Mouse (Mus musculus): ENCODE measurements around the gene Mybpc3. TPM values are rescaled to one million over a fixed set of nuclear protein-coding genes. Genes with fewer than 3 reads are reported as not detected.

The Mybpc3 gene
- polyA plus RNA-seq, 1 experiment, result not detected

DNA sequence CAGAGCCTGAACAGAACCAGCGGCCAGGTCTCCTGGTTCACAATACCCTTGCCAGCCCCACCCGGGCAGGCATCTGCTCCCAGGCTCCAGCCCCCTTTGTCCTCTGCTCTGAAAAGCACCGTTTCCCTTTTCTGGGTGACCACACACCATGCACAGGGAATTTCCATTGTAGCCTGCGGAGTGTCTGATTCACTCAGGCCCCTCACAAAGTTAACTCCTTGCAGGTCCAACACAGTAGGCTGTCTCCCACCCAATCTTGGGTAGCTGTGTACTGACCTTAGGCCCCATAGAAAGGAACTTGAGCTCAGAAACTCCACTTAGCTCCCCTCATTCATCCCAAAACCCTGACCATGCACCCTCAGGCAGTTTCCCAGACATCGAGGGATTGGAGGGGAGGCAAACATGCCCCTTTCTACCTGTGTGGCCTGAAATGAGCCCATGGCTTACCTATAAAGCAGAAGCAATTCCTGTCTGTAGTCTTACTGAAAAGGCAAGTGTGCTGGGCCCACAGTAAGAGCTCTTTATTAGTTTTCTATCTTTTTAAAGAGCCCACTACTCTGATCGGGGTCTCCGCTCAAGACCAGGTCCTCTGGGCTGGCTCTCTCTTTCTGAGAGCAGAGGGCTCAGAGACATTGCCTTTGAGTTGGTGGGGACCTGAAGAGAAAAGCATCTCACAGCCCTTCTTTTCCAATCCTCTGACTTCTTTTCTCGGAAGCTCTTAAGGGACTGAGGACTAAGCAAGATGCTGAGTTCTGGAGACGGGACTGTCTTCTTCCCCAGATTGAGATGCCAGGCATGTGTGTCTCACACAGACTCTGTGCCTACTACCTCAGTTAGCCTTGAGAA lies 31.3 kb upstream of the Mybpc3 start:
- H3K4me3 ChIP-seq (ENCODE audit: low read depth, low read length), result no peak overlapping the region
- no peak overlapping the region for H3K27ac ChIP-seq (ENCODE audit: insufficient read depth, low read length)
- H3K27me3 ChIP-seq (ENCODE audit: control insufficient read depth, insufficient read depth, low read length, poor library complexity, severe bottlenecking), result no peaks in the 10 kb centered on the region
- H3K9me3 ChIP-seq (replicated peaks; ENCODE audit: control insufficient read depth, insufficient read depth, low read length, poor library complexity, severe bottlenecking), result no peaks in the 10 kb centered on the region
- no peaks in the 10 kb centered on the region for H3K36me3 ChIP-seq (ENCODE audit: control insufficient read depth, insufficient read depth, low read length, poor library complexity, severe bottlenecking)
- TF ChIP-seq CTCF (IDR thresholded peaks at IDR 0.05; ENCODE audit: low read depth, low read length) (no peak), POLR2A (IDR thresholded peaks at IDR 0.05; ENCODE audit: insufficient read depth, low read length) (no peak), EP300 (IDR thresholded peaks at IDR 0.05; ENCODE audit: insufficient read depth, low read depth, low read length) (no peak)
- H3K9ac ChIP-seq (ENCODE audit: low read depth, poor library complexity, severe bottlenecking), result no peak overlapping the region
- no peaks in the 10 kb centered on the region for H3K4me1 ChIP-seq (ENCODE audit: control insufficient read depth, insufficient read depth, low read length)

DNA sequence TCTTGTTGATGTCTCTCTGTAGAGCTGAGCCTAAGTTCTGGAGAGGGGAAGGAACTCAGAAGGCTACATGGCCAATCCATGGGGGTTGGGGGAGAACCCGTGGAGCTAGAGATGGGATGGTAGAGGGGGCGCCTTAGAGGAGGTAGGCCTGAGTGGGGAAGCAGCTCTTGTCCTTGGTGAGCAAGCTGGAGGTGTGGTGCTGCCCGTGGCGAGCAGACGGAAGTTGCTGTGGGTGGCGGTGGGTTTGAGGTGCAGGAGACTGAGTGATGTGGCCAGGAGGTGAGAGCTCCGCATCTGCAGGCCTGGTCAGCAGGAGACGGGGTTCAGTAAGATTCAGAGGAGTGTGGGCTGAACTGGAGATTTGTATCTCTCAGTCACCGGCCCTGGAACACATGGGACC lies 30.5 kb upstream of the Mybpc3 start:
- H3K27me3 ChIP-seq (ENCODE audit: control insufficient read depth, insufficient read depth, low read length, poor library complexity, severe bottlenecking), result no peaks in the 10 kb centered on the region
- no peak overlapping the region for H3K27ac ChIP-seq (ENCODE audit: insufficient read depth, low read length)
- H3K9ac ChIP-seq (ENCODE audit: low read depth, poor library complexity, severe bottlenecking), result no peak overlapping the region
- no peaks in the 10 kb centered on the region for H3K9me3 ChIP-seq (replicated peaks; ENCODE audit: control insufficient read depth, insufficient read depth, low read length, poor library complexity, severe bottlenecking)
- H3K36me3 ChIP-seq (ENCODE audit: control insufficient read depth, insufficient read depth, low read length, poor library complexity, severe bottlenecking), result no peaks in the 10 kb centered on the region
- no peak overlapping the region for H3K4me3 ChIP-seq (ENCODE audit: low read depth, low read length)
- TF ChIP-seq EP300 (IDR thresholded peaks at IDR 0.05; ENCODE audit: insufficient read depth, low read depth, low read length) (no peak), CTCF (IDR thresholded peaks at IDR 0.05; ENCODE audit: low read depth, low read length) (no peak), POLR2A (IDR thresholded peaks at IDR 0.05; ENCODE audit: insufficient read depth, low read length) (no peak)
- H3K4me1 ChIP-seq (ENCODE audit: control insufficient read depth, insufficient read depth, low read length), result no peaks in the 10 kb centered on the region

DNA sequence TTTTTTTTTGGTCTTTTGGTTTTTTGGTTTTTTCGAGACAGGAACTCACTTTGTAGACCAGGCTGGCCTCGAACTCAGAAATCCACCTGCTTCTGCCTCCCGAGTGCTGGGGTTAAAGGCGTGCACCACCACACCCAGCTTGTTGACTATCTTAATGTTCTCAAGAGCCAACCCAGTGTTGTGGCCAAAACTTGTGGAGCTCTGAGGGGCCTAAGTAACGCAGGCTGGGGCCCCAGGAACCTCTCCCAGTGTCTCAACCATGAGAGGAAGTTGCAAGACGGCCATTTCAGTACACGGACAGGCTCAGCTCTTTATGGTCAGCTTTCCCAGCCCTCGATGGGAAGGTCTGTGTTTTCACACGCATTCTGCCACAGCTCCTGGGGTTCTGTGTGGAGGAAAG lies 29.0 kb upstream of the Mybpc3 start:
- H3K4me1 ChIP-seq (ENCODE audit: control insufficient read depth, insufficient read depth, low read length), result no peaks in the 10 kb centered on the region
- H3K36me3 ChIP-seq (ENCODE audit: control insufficient read depth, insufficient read depth, low read length, poor library complexity, severe bottlenecking), result no peaks in the 10 kb centered on the region
- no peaks in the 10 kb centered on the region for H3K27me3 ChIP-seq (ENCODE audit: control insufficient read depth, insufficient read depth, low read length, poor library complexity, severe bottlenecking)
- no peaks in the 10 kb centered on the region for H3K9me3 ChIP-seq (replicated peaks; ENCODE audit: control insufficient read depth, insufficient read depth, low read length, poor library complexity, severe bottlenecking)
- no peak overlapping the region for H3K4me3 ChIP-seq (ENCODE audit: low read depth, low read length)
- TF ChIP-seq POLR2A (IDR thresholded peaks at IDR 0.05; ENCODE audit: insufficient read depth, low read length), result no peak
- no peak for TF ChIP-seq EP300 (IDR thresholded peaks at IDR 0.05; ENCODE audit: insufficient read depth, low read depth, low read length)
- no peak for TF ChIP-seq CTCF (IDR thresholded peaks at IDR 0.05; ENCODE audit: low read depth, low read length)
- no peak overlapping the region for H3K27ac ChIP-seq (ENCODE audit: insufficient read depth, low read length)
- no peak overlapping the region for H3K9ac ChIP-seq (ENCODE audit: low read depth, poor library complexity, severe bottlenecking)

DNA sequence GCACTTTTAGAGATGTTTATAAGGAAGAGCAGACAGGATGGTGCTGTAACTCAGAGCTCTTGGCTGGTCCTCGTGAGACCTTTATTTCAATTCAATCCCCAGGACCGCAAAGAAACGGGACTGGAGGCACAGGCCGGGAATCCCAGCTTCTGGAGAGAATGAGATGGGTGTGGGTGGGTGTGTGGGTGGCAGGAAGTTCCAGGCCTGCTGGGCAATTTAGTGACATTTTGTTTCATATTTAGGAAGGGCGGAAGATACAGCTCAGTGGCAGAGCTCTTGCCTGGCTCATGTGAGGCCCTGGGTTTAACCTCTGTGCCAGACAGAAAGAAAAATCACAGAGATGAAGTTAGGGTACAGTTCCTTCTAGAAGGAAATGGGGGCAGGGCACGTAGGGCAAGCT lies 27.7 kb upstream of the Mybpc3 start:
- Histone ChIP-seq H3K27ac (ENCODE audit: insufficient read depth, low read length) (no peak overlapping the region), H3K4me1 (ENCODE audit: control insufficient read depth, insufficient read depth, low read length) (no peaks in the 10 kb centered on the region), H3K9me3 (replicated peaks; ENCODE audit: control insufficient read depth, insufficient read depth, low read length, poor library complexity, severe bottlenecking) (no peaks in the 10 kb centered on the region), H3K9ac (ENCODE audit: low read depth, poor library complexity, severe bottlenecking) (no peak overlapping the region), H3K27me3 (ENCODE audit: control insufficient read depth, insufficient read depth, low read length, poor library complexity, severe bottlenecking) (no peaks in the 10 kb centered on the region), H3K4me3 (ENCODE audit: low read depth, low read length) (no peak overlapping the region), H3K36me3 (ENCODE audit: control insufficient read depth, insufficient read depth, low read length, poor library complexity, severe bottlenecking) (no peaks in the 10 kb centered on the region)
- no peak for TF ChIP-seq POLR2A (IDR thresholded peaks at IDR 0.05; ENCODE audit: insufficient read depth, low read length)
- TF ChIP-seq CTCF (IDR thresholded peaks at IDR 0.05; ENCODE audit: low read depth, low read length), result no peak
- no peak for TF ChIP-seq EP300 (IDR thresholded peaks at IDR 0.05; ENCODE audit: insufficient read depth, low read depth, low read length)

DNA sequence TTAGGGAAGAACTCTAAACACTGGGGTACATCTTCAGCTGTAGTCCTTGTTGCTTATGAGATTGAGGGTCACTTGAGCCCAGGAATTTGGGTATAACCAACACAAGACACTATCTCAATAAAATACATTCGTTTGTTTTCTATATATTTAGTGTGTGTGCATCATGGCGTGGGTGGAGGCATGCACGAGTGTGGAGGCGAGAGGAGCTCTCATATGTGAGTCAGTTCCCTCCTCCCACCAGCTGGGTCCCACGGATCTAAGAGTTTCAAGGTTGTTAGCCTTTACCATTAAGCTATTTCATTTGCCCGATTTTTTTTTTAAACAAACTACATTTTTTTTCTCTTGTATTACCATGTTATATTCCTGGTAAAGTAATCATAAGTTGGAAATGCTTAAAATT lies 27.1 kb upstream of the Mybpc3 start:
- Histone ChIP-seq H3K27ac (ENCODE audit: insufficient read depth, low read length) (no peak overlapping the region), H3K4me1 (ENCODE audit: control insufficient read depth, insufficient read depth, low read length) (no peaks in the 10 kb centered on the region), H3K4me3 (ENCODE audit: low read depth, low read length) (no peak overlapping the region), H3K9ac (ENCODE audit: low read depth, poor library complexity, severe bottlenecking) (no peak overlapping the region), H3K27me3 (ENCODE audit: control insufficient read depth, insufficient read depth, low read length, poor library complexity, severe bottlenecking) (no peaks in the 10 kb centered on the region), H3K36me3 (ENCODE audit: control insufficient read depth, insufficient read depth, low read length, poor library complexity, severe bottlenecking) (no peaks in the 10 kb centered on the region), H3K9me3 (replicated peaks; ENCODE audit: control insufficient read depth, insufficient read depth, low read length, poor library complexity, severe bottlenecking) (no peaks in the 10 kb centered on the region)
- TF ChIP-seq EP300 (IDR thresholded peaks at IDR 0.05; ENCODE audit: insufficient read depth, low read depth, low read length) (no peak), CTCF (IDR thresholded peaks at IDR 0.05; ENCODE audit: low read depth, low read length) (no peak), POLR2A (IDR thresholded peaks at IDR 0.05; ENCODE audit: insufficient read depth, low read length) (no peak)

DNA sequence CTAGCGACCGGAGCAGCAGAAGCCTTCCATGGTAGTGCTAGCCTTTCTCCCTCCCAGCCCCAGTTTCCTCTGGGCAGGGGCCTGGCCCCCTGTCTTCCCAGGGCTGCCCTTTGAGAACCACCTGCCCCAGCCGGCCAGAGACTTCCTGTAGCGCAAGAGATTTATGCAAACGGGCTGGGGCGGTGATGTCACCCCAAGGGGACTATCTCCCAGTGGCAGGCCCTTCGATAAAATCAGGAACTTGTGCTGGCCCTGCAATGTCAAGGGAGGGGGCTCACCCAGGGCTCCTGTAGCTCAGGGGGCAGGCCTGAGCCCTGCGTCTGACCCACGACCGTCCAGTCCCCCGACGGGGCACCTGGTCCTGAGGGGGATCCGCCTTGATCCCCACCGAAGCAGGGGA lies 21.4 kb upstream of the Mybpc3 start:
- Histone ChIP-seq H3K9ac (ENCODE audit: low read depth, poor library complexity, severe bottlenecking) (no peak overlapping the region), H3K4me1 (ENCODE audit: control insufficient read depth, insufficient read depth, low read length) (no peaks in the 10 kb centered on the region), H3K36me3 (ENCODE audit: control insufficient read depth, insufficient read depth, low read length, poor library complexity, severe bottlenecking) (no peaks in the 10 kb centered on the region), H3K4me3 (ENCODE audit: low read depth, low read length) (no peak overlapping the region), H3K27me3 (ENCODE audit: control insufficient read depth, insufficient read depth, low read length, poor library complexity, severe bottlenecking) (no peaks in the 10 kb centered on the region), H3K9me3 (replicated peaks; ENCODE audit: control insufficient read depth, insufficient read depth, low read length, poor library complexity, severe bottlenecking) (no peaks in the 10 kb centered on the region), H3K27ac (ENCODE audit: insufficient read depth, low read length) (no peak overlapping the region)
- TF ChIP-seq EP300 (IDR thresholded peaks at IDR 0.05; ENCODE audit: insufficient read depth, low read depth, low read length) (no peak), POLR2A (IDR thresholded peaks at IDR 0.05; ENCODE audit: insufficient read depth, low read length) (no peak), CTCF (IDR thresholded peaks at IDR 0.05; ENCODE audit: low read depth, low read length) (no peak)
